Mouse (Mus musculus) heart, adult 9 months (tissue): Measurements from ENCODE around the gene D230025D16Rik.

Experiments
- DNase-seq, 2 experiments: peaks; one replicate each; pipeline ENCODE4 v3.0.0; 2022; ENCODE audit warnings: low spot score in 2 of 2

The D230025D16Rik gene

GRCm38 (mm10) chr8:105237442-105238142, 12.6 kb downstream of the D230025D16Rik start:
- no peak for DNase-seq

- DNase-seq, result no peak
Observed at GRCm38 (mm10) chr8:105241016-105241415, 16.1 kb downstream of the D230025D16Rik start.

GRCm38 (mm10) chr8:105251954-105252353, 27.0 kb downstream of the D230025D16Rik start:
- DNase-seq, result no peak

- DNase-seq, result no peak
Observed at GRCm38 (mm10) chr8:105252680-105253537, 28.0 kb downstream of the D230025D16Rik start.

- DNase-seq, result no peak
Observed at GRCm38 (mm10) chr8:105253766-105254151, 28.8 kb downstream of the D230025D16Rik start.

- DNase-seq, result peak; percentile 79 to 86
Observed at GRCm38 (mm10) chr8:105254152-105254965, 29.4 kb downstream of the D230025D16Rik start.

- peak; percentile 85 to 88 for DNase-seq
Observed at GRCm38 (mm10) chr8:105254966-105255350, 30.0 kb downstream of the D230025D16Rik start, which contains the start of gene B3gnt9. Gene B3gnt9 (minus strand): TSS chr8:105255153.

- no peak for DNase-seq
Observed at GRCm38 (mm10) chr8:105257318-105258114, 32.6 kb downstream of the D230025D16Rik start.

GRCm38 (mm10) chr8:105258911-105259720, 34.2 kb downstream of the D230025D16Rik start:
- no peak for DNase-seq

- DNase-seq, result peak in 1 of 2 experiments; percentile 54
Observed at GRCm38 (mm10) chr8:105259721-105260320, 34.9 kb downstream of the D230025D16Rik start.

GRCm38 (mm10) chr8:105260371-105261099, 35.6 kb downstream of the D230025D16Rik start:
- DNase-seq, result no peak

GRCm38 (mm10) chr8:105261326-105261980, 36.5 kb downstream of the D230025D16Rik start:
- no peak for DNase-seq

- DNase-seq, result no peak
Observed at GRCm38 (mm10) chr8:105263244-105263912, 38.4 kb downstream of the D230025D16Rik start.

GRCm38 (mm10) chr8:105264024-105264982, 39.4 kb downstream of the D230025D16Rik start, which contains the start of the genes Tradd and Fbxl8:
Gene Tradd (minus strand): TSS chr8:105264609.
Gene Fbxl8 (plus strand): TSS chr8:105264648.
- peak; percentile 80 to 83 for DNase-seq

- no peak for DNase-seq
Observed at GRCm38 (mm10) chr8:105265128-105265527, 40.2 kb downstream of the D230025D16Rik start.

GRCm38 (mm10) chr8:105266775-105267174, 41.8 kb downstream of the D230025D16Rik start:
- DNase-seq, result no peak
